Mouse (Mus musculus): ENCODE measurements around the gene Cpsf6.

Gene Cpsf6

GRCm38 (mm10) chr10:117339241-117339640 is 40.6 kb downstream of the Cpsf6 start:
- no peak for DNase-seq (ENCODE audit: extremely low spot score, low spot score)

- no peak for DNase-seq (ENCODE audit: extremely low spot score, low spot score)
Measured at GRCm38 (mm10) chr10:117337946-117338345, 41.9 kb downstream of the Cpsf6 start.

GRCm38 (mm10) chr10:117335649-117336048 is 44.2 kb downstream of the Cpsf6 start:
- no peak for DNase-seq (ENCODE audit: extremely low spot score, low spot score)

- no peak for DNase-seq (ENCODE audit: extremely low spot score, low spot score)
Measured at GRCm38 (mm10) chr10:117330521-117330920, 49.3 kb downstream of the Cpsf6 start.

GRCm38 (mm10) chr10:117323782-117324181 is 56.0 kb downstream of the Cpsf6 start:
- no peak for DNase-seq (ENCODE audit: extremely low spot score, low spot score)

- no peak for DNase-seq (ENCODE audit: extremely low spot score, low spot score)
Measured at GRCm38 (mm10) chr10:117322630-117323029, 57.2 kb downstream of the Cpsf6 start.

GRCm38 (mm10) chr10:117320571-117320981 is 59.2 kb downstream of the Cpsf6 start:
- no peak for DNase-seq (ENCODE audit: extremely low spot score, low spot score)

GRCm38 (mm10) chr10:117316391-117316790 is 63.4 kb downstream of the Cpsf6 start:
- no peak for DNase-seq (ENCODE audit: extremely low spot score, low spot score)

- DNase-seq (ENCODE audit: extremely low spot score, low spot score) = no peak
Measured at GRCm38 (mm10) chr10:117313133-117313532, 66.7 kb downstream of the Cpsf6 start.

- DNase-seq (ENCODE audit: extremely low spot score, low spot score) = no peak
Measured at GRCm38 (mm10) chr10:117312168-117312567, 67.6 kb downstream of the Cpsf6 start.

- no peak for DNase-seq (ENCODE audit: extremely low spot score, low spot score)
Measured at GRCm38 (mm10) chr10:117304371-117304770, 75.4 kb downstream of the Cpsf6 start.

- no peak for DNase-seq (ENCODE audit: extremely low spot score, low spot score)
Measured at GRCm38 (mm10) chr10:117301688-117302087, 78.1 kb downstream of the Cpsf6 start.

GRCm38 (mm10) chr10:117299901-117300520 is 79.8 kb downstream of the Cpsf6 start:
- no peak for DNase-seq (ENCODE audit: extremely low spot score, low spot score)

GRCm38 (mm10) chr10:117299106-117299505 is 80.7 kb downstream of the Cpsf6 start:
- no peak for DNase-seq (ENCODE audit: extremely low spot score, low spot score)

- DNase-seq (ENCODE audit: extremely low spot score, low spot score) = no peak
Measured at GRCm38 (mm10) chr10:117298336-117298735, 81.5 kb downstream of the Cpsf6 start.
